10 mouse cellular contexts compared by ENCODE assay signal in the genomic region with DNA sequence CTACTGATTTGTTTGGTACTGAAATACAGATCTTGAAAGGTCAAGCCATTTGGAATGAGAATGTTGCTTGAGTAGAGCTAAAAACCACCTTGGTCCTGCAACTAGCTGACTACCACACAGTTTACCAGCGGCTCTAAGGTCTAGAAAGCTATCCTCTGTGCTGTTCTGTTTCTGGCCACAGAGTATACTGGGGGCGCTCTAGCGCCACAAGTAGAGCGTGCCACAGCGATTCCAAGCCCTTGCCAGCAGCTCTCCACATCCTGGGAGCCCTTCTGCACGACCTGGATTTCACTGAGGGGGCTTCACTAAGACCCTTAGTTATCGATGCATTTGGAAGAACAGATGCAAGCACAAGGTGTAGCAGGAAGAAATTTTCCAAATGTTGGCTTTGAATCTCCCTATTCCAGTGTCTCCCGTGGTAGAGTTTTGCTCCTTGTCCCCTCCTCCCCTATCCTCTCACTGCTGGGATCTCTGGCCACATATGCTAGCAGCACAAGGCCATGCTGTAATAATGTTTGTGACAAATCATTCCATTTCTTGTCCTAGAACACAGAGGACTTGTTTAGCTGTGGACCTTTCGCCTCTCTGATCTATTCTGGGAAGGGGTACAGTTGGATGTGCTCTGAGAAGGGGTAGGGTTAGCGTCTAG. TPM values are rescaled to one million over a fixed set of nuclear protein-coding genes. Genes with fewer than 3 reads are reported as not detected.
A peak's percentile ranks its signal among the peaks of the same experiment; 100 is the strongest.
DNase-seq lines count a peak whose midpoint lies in the region; ATAC-seq and TF ChIP-seq lines count a peak whose summit lies in the region.
"Had no signal": no experiment of that assay in that cellular context is flagged by ENCODE, and none has a peak within 500 bp of the region (broad histone marks: within the 10 kb centered on the region; RNA-seq: fewer than 3 reads in every experiment).

No protein-coding gene starts in this region.

- ATAC-seq in intestine, postnatal 0 days, result no peak
- ATAC-seq in intestine, embryonic 15.5 days, result no peak
- ATAC-seq in neural tube, embryonic 14.5 days (ENCODE audit: low read depth), result peak; percentile 81; the same call in 1 of the 2 replicates

- H3K27me3 ChIP-seq in intestine, postnatal 0 days (replicated peaks; ENCODE audit: control insufficient read depth, insufficient read depth, low read length), result no peaks in the 10 kb centered on the region
- no peaks in the 10 kb centered on the region for H3K27me3 ChIP-seq in intestine, embryonic 15.5 days (replicated peaks)
- H3K27me3 ChIP-seq in neural tube, embryonic 14.5 days (ENCODE audit: control insufficient read depth, insufficient read depth, low read length), result no peaks in the 10 kb centered on the region

- no peaks in the 10 kb centered on the region for H3K4me1 ChIP-seq in intestine, postnatal 0 days (replicated peaks; ENCODE audit: control insufficient read depth, insufficient read depth, low read length)
- H3K4me1 ChIP-seq in intestine, embryonic 15.5 days (replicated peaks), result no peaks in the 10 kb centered on the region
- H3K4me1 ChIP-seq in neural tube, embryonic 14.5 days (ENCODE audit: control insufficient read depth, insufficient read depth, low read length), result no peaks in the 10 kb centered on the region

- TF ChIP-seq CTCF in intestine, postnatal 0 days (IDR thresholded peaks at IDR 0.05; ENCODE audit: low read depth), result peak; percentile 75

- no peak overlapping the region for H3K4me3 ChIP-seq in intestine, postnatal 0 days (ENCODE audit: low read depth, low read length)
- no peak overlapping the region for H3K4me3 ChIP-seq in intestine, embryonic 15.5 days (replicated peaks)
- no peak overlapping the region for H3K4me3 ChIP-seq in neural tube, embryonic 14.5 days (ENCODE audit: low read depth, low read length)
- H3K4me3 ChIP-seq: myocyte had no signal

- no peak overlapping the region for H3K4me2 ChIP-seq in intestine, postnatal 0 days (replicated peaks; ENCODE audit: low read depth)
- no peak overlapping the region for H3K4me2 ChIP-seq in intestine, embryonic 15.5 days (replicated peaks)
- no peak overlapping the region for H3K4me2 ChIP-seq in neural tube, embryonic 14.5 days (ENCODE audit: low read depth, low read length)

- H3K36me3 ChIP-seq in intestine, postnatal 0 days (ENCODE audit: control insufficient read depth, insufficient read depth), result no peaks in the 10 kb centered on the region
- H3K36me3 ChIP-seq in intestine, embryonic 15.5 days, result no peaks in the 10 kb centered on the region
- H3K36me3 ChIP-seq in neural tube, embryonic 14.5 days (ENCODE audit: control insufficient read depth, insufficient read depth, low read length), result no peaks in the 10 kb centered on the region

- WGBS in intestine, postnatal 0 days, result 42% methylated on average over 10 of the region's 10 CpGs
- WGBS in intestine, embryonic 15.5 days, result 41% methylated on average over 10 of the region's 10 CpGs
- 43% methylated on average over 10 of the region's 10 CpGs for WGBS in neural tube, embryonic 14.5 days

- H3K9me3 ChIP-seq in intestine, postnatal 0 days (ENCODE audit: control insufficient read depth), result no peaks in the 10 kb centered on the region
- H3K9me3 ChIP-seq in intestine, embryonic 15.5 days, result no peaks in the 10 kb centered on the region
- H3K9me3 ChIP-seq in neural tube, embryonic 14.5 days (ENCODE audit: control insufficient read depth, low read length), result no peaks in the 10 kb centered on the region

- H3K27ac ChIP-seq in intestine, postnatal 0 days (ENCODE audit: low read depth, low read length), result no peak overlapping the region
- H3K27ac ChIP-seq in intestine, embryonic 15.5 days, result no peak overlapping the region
- H3K27ac ChIP-seq in neural tube, embryonic 14.5 days (ENCODE audit: low read depth, low read length), result no peak overlapping the region

- no peak overlapping the region for H3K9ac ChIP-seq in intestine, postnatal 0 days (ENCODE audit: low read depth, low read length)
- H3K9ac ChIP-seq in intestine, embryonic 15.5 days, result no peak overlapping the region
- H3K9ac ChIP-seq in neural tube, embryonic 14.5 days (replicated peaks; ENCODE audit: low read depth, low read length), result no peak overlapping the region

- DNase-seq in ES-CJ7 (ENCODE audit: low read depth, low spot score), result peak; percentile 31
- DNase-seq in embryo, embryonic 10.5 days (ENCODE audit: low spot score), result peak; percentile 71
- DNase-seq in layer of hippocampus, adult 9-11 months, result peak; percentile 20
- DNase-seq in thymus, postnatal 14 days, result no peak
- DNase-seq in adrenal gland, adult 2 months, result no peak

RNA-seq across cellular contexts. Expression of gene Cnga2, which starts 31.2 kb away (rescaled TPM):
- polyA plus RNA-seq in intestine, postnatal 0 days (2015; fragmentation: Nextera tagmentation; extraction: Ambion mirVana), result not detected in 2 replicates
- not detected in 2 replicates for polyA plus RNA-seq in intestine, embryonic 15.5 days (2015; fragmentation: Nextera tagmentation; extraction: Ambion mirVana)
- polyA plus RNA-seq in neural tube, embryonic 14.5 days (2014; fragmentation: Nextera tagmentation; extraction: Ambion mirVana), result 0.08 and 0.15 TPM in 2 replicates
- total RNA-seq in adrenal gland, adult 2 months (2021), result not detected
- polyA plus RNA-seq in adrenal gland, adult 2 months (2012; rRNA removed), result not detected in 2 replicates
- polyA plus RNA-seq: large intestine, adult 2 months had no signal

RNA-seq across cellular contexts. Expression of gene Fate1, which starts 50.1 kb away (rescaled TPM):
- not detected in 2 replicates for polyA plus RNA-seq in intestine, postnatal 0 days (2015; fragmentation: Nextera tagmentation; extraction: Ambion mirVana)
- polyA plus RNA-seq in intestine, embryonic 15.5 days (2015; fragmentation: Nextera tagmentation; extraction: Ambion mirVana), result not detected in 2 replicates
- 0.31 TPM in 1 of 2 replicates, not detected in the other for polyA plus RNA-seq in neural tube, embryonic 14.5 days (2014; fragmentation: Nextera tagmentation; extraction: Ambion mirVana)
- not detected for total RNA-seq in adrenal gland, adult 2 months (2021)
- polyA plus RNA-seq in adrenal gland, adult 2 months (2012; rRNA removed), result 0.21 TPM in 1 of 2 replicates, not detected in the other
- polyA plus RNA-seq: large intestine, adult 2 months; myocyte had no signal

Comparison
In these comparisons a context has a peak if more than half of its experiments do, and no peak if none do; other contexts are left out.
1. DNase-seq: peak in ES-CJ7 (single experiment), embryo, embryonic 10.5 days (single experiment) and layer of hippocampus, adult 9-11 months (single experiment); none in thymus, postnatal 14 days (single experiment) and adrenal gland, adult 2 months (single experiment).